Mouse (Mus musculus) forebrain, embryonic 14.5 days (tissue): ENCODE data around the gene Cdk5rap2. TPM values are rescaled to one million over a fixed set of nuclear protein-coding genes. Genes with fewer than 3 reads are reported as not detected.

Experiments
- ATAC-seq: fragments of 200-750 bp; cut with Nextera tagmentation; 2 replicates; pipeline ENCODE4 v1.8.0; 2017; ENCODE audit warnings: mild to moderate bottlenecking, moderate library complexity
- DNase-seq: peaks from one replicate; pipeline ENCODE4 v3.0.0-alpha.2; 2015; ENCODE audit warnings: low spot score
- H3K27ac ChIP-seq: fragments of 300-500 bp; sonication (generic); 2 replicates; pipeline ENCODE4 v1.5.1; 2014; ENCODE audit warnings: low read depth, mild to moderate bottlenecking, control low read depth, low read length, moderate library complexity
- H3K27me3 ChIP-seq: fragments of 300-500 bp; sonication (generic); replicated peaks from 2 replicates; pipeline ENCODE4 v1.6.1; 2014; ENCODE audit warnings: low read length, control low read depth, mixed read lengths; ENCODE audit not compliant: control insufficient read depth, insufficient read depth
- H3K36me3 ChIP-seq: fragments of 300-500 bp; sonication (generic); 2 replicates; pipeline ENCODE4 v1.6.1; 2014; ENCODE audit warnings: low read length, control low read depth; ENCODE audit not compliant: control insufficient read depth, insufficient read depth
- H3K4me1 ChIP-seq: fragments of 300-500 bp; sonication (generic); 2 replicates; pipeline ENCODE4 v1.6.1; 2014; ENCODE audit warnings: antibody characterized with exemption, low read length, control low read depth; ENCODE audit not compliant: control insufficient read depth, insufficient read depth
- H3K4me2 ChIP-seq: fragments of 300-500 bp; sonication (generic); 2 replicates; pipeline ENCODE4 v1.6.1; 2014; ENCODE audit warnings: mild to moderate bottlenecking, control low read depth, low read length
- H3K4me3 ChIP-seq: fragments of 300-500 bp; sonication (generic); 2 replicates; pipeline ENCODE4 v1.5.1; 2014; ENCODE audit warnings: low read depth, low read length, control low read depth
- H3K9ac ChIP-seq: fragments of 300-500 bp; sonication (generic); 2 replicates; pipeline ENCODE4 v1.6.1; 2014; ENCODE audit warnings: mild to moderate bottlenecking, low read length, control low read depth, moderate library complexity
- H3K9me3 ChIP-seq: fragments of 300-500 bp; sonication (generic); replicated peaks from 2 replicates; pipeline ENCODE4 v1.6.1; 2016; ENCODE audit warnings: low read length, control low read depth, mixed read lengths; ENCODE audit not compliant: control insufficient read depth
- WGBS: fragments of 180-500 bp; shearing (Covaris S2); extraction: QIAGEN DNeasy Blood & Tissue Kit; methylation state at CpG from one replicate; pipeline ENCODE4 v1.1.7; 2014; 5-methylcytosine and 5-hydroxymethylcytosine counted together
- polyA plus RNA-seq: library from polyadenylated mRNA; unstranded; fragments of >200 nt; fragmentation: Nextera tagmentation; extraction: Ambion mirVana; gene quantifications from 2 replicates; pipeline ENCODE4 v1.2.1, GENCODE M21; 2014

Gene Cdk5rap2
- 12.7 and 14.7 TPM in 2 replicates for polyA plus RNA-seq

GRCm38 (mm10) chr4:70409994-70410721, at the start of gene Cdk5rap2:
Cdk5rap2 (minus strand) TSS chr4:70410443.
- Histone ChIP-seq H3K36me3 (no peaks in the 10 kb centered on the region), H3K4me2 (peak within 1 kb of the TSS; percentile 67), H3K27me3 (no peaks in the 10 kb centered on the region), H3K4me3 (peak within 1 kb of the TSS; percentile 78), H3K4me1 (peaks cover 9% of the 10 kb centered on the region), H3K9me3 (no peaks in the 10 kb centered on the region), H3K9ac (peak within 1 kb of the TSS; percentile 90), H3K27ac (peak within 1 kb of the TSS; percentile 72)
- ATAC-seq (peak; percentile 98), DNase-seq (peak; percentile 99)
- under 1% methylated on average over 55 of the region's 55 CpGs for WGBS

GRCm38 (mm10) chr4:70452161-70452560, 41.9 kb upstream of the Cdk5rap2 start:
- H3K4me1 ChIP-seq: no peaks in the 10 kb centered on the region
- WGBS: 94% methylated on average over 3 of the region's 3 CpGs
- no peak for DNase-seq
- H3K4me3 ChIP-seq: no peak overlapping the region
- H3K27me3 ChIP-seq: no peaks in the 10 kb centered on the region
- H3K36me3 ChIP-seq: peaks cover 10% of the 10 kb centered on the region; the same call in 1 of the 2 replicates
- H3K4me2 ChIP-seq: no peak overlapping the region
- H3K27ac ChIP-seq: no peak overlapping the region; the same call in 1 of the 2 replicates
- no peak overlapping the region for H3K9ac ChIP-seq
- ATAC-seq: no peak
- H3K9me3 ChIP-seq: no peaks in the 10 kb centered on the region

- Histone ChIP-seq H3K27ac (no peak overlapping the region), H3K27me3 (no peaks in the 10 kb centered on the region), H3K4me1 (no peaks in the 10 kb centered on the region), H3K4me2 (no peak overlapping the region), H3K9me3 (no peaks in the 10 kb centered on the region), H3K4me3 (no peak overlapping the region), H3K36me3 (peaks cover 10% of the 10 kb centered on the region; the same call in 1 of the 2 replicates), H3K9ac (no peak overlapping the region)
- ATAC-seq (no peak), DNase-seq (peak; percentile 80)
- 0% methylated on average over 2 of the region's 2 CpGs for WGBS
Observed at GRCm38 (mm10) chr4:70451750-70452149, 41.5 kb upstream of the Cdk5rap2 start.

DNA sequence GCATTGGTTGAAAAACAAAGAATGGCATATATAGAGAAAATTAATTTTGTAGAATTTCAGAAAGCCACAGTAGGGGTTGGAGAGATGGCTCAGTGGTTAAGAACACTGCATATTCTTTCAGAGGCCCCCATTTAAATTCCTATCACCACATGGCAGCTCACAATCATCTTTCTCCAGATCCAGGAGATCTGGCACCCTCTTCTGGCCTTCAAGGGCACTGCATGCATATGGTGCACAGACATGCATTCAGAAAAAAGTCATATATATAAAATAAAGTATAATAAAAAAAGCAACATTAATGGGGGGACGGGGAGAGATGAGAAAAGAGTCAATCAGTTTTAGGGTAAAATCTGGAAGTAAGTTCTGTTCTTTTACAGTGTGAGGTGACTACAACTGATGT, 39.4 kb upstream of the Cdk5rap2 start:
- H3K4me1 ChIP-seq: no peaks in the 10 kb centered on the region
- no peak overlapping the region for H3K9ac ChIP-seq
- H3K36me3 ChIP-seq: peaks cover 10% of the 10 kb centered on the region; the same call in 1 of the 2 replicates
- no peak overlapping the region for H3K27ac ChIP-seq
- H3K9me3 ChIP-seq: no peaks in the 10 kb centered on the region
- H3K4me3 ChIP-seq: no peak overlapping the region
- no peak for ATAC-seq
- no peaks in the 10 kb centered on the region for H3K27me3 ChIP-seq
- no peak for DNase-seq
- 94% methylated on average over 1 of the region's 1 CpGs for WGBS
- H3K4me2 ChIP-seq: no peak overlapping the region

DNA sequence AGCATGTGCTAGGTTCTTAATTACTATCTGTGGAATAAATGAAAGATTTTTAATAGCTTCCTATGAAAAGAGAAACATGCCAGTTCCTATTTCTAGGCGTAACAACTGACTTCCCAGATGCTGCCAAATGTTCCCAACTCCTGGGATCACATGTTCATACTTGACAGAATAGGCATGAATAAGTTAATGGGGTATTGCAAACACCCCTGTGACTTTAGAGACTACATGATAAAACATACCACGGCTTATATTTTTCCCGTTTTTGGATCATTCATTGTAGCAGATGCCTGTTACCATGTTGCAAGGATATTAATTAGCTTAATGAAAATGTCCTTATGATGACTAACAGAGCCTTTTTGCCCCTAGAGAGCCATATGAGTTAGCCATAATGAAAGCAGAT, 36.5 kb upstream of the Cdk5rap2 start:
- no peak for ATAC-seq
- no peak overlapping the region for H3K9ac ChIP-seq

DNA sequence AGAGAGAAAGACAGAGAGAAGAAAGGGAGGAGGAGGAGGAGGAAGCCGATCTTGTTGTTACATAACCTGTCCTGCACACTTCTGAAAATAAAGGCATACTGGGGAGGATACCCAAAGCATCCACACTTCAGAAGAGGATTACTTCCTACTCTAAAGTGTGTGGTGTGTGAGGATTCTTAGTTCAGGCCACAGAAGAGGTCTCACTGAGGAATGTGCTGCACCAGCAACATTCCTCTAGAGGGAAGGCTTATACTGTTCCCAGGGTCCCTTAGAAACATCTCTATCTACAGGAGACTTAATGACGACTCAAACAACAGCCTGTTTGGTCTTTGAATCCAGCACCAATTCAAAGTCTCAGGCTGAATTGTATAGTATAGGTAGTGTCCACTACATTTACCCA, 10.0 kb upstream of the Cdk5rap2 start:
- H3K9me3 ChIP-seq: no peaks in the 10 kb centered on the region
- no peak overlapping the region for H3K4me3 ChIP-seq
- H3K9ac ChIP-seq: no peak overlapping the region
- no peak overlapping the region for H3K27ac ChIP-seq
- WGBS: 53% methylated on average over 2 of the region's 2 CpGs
- DNase-seq (no peak), ATAC-seq (no peak)
- no peaks in the 10 kb centered on the region for H3K36me3 ChIP-seq
- H3K4me1 ChIP-seq: no peaks in the 10 kb centered on the region
- H3K27me3 ChIP-seq: no peaks in the 10 kb centered on the region
- no peak overlapping the region for H3K4me2 ChIP-seq

More for the DNA sequence above, 36.5 kb upstream of the Cdk5rap2 start:
- Histone ChIP-seq H3K36me3 (no peaks in the 10 kb centered on the region), H3K4me2 (no peak overlapping the region), H3K27ac (no peak overlapping the region), H3K27me3 (no peaks in the 10 kb centered on the region), H3K4me1 (no peaks in the 10 kb centered on the region), H3K9me3 (no peaks in the 10 kb centered on the region), H3K4me3 (no peak overlapping the region)
- peak; percentile 15 for DNase-seq
- WGBS: 77% methylated on average over 3 of the region's 3 CpGs

DNA sequence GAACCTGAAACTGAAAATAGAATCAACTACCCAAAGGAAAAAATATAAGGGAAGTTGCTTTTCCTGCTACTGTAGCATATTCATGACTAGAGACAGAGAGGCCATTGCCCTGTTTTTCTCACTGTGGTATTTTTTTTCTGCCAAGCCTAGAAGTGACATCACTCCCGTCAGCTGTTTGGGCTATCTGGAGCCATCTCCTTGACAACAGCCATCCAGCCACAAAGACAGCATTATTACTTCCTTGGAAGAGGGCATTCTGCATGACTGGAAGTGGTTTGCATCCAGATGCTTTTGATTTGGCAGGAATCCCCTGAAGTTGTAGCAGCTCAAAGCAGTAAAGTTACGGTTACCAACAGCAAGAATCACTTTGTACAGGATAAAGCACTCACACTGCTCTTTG, 1.9 kb upstream of the Cdk5rap2 start:
- Histone ChIP-seq H3K9ac (no peak overlapping the region), H3K36me3 (no peaks in the 10 kb centered on the region), H3K4me3 (no peak overlapping the region), H3K27ac (no peak overlapping the region), H3K27me3 (no peaks in the 10 kb centered on the region), H3K4me1 (peaks cover 9% of the 10 kb centered on the region), H3K4me2 (no peak overlapping the region), H3K9me3 (no peaks in the 10 kb centered on the region)
- 30% methylated on average over 2 of the region's 2 CpGs for WGBS
- DNase-seq: peak; percentile 56
- no peak for ATAC-seq

DNA sequence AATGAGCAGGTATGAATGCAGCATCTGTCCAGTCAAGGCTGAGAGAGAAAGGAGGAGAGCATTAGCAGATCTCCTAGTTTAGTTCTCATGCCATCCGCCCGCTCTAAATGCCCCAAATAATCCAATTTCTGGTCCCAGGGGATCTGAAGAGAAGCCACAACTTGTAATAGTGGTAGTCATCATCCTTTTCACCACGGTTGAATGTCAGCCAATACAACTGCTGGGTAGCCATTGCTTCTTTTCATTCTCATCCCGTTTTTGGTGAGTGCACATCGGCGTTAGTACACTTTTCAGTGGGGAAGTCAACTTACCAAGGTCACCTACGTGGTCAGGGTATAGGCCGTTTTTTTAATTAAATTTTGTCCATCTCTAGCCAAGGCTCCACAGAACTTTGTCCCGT, 787 bp downstream of the Cdk5rap2 start:
- Histone ChIP-seq H3K9me3 (no peaks in the 10 kb centered on the region), H3K27me3 (no peaks in the 10 kb centered on the region), H3K4me3 (peak overlapping the region; percentile 78), H3K4me1 (peaks cover 9% of the 10 kb centered on the region), H3K36me3 (no peaks in the 10 kb centered on the region), H3K27ac (no peak overlapping the region), H3K4me2 (peak overlapping the region; percentile 67), H3K9ac (peak overlapping the region; percentile 90)
- peak; percentile 16 for DNase-seq
- no peak for ATAC-seq
- WGBS: 10% methylated on average over 9 of the region's 9 CpGs

DNA sequence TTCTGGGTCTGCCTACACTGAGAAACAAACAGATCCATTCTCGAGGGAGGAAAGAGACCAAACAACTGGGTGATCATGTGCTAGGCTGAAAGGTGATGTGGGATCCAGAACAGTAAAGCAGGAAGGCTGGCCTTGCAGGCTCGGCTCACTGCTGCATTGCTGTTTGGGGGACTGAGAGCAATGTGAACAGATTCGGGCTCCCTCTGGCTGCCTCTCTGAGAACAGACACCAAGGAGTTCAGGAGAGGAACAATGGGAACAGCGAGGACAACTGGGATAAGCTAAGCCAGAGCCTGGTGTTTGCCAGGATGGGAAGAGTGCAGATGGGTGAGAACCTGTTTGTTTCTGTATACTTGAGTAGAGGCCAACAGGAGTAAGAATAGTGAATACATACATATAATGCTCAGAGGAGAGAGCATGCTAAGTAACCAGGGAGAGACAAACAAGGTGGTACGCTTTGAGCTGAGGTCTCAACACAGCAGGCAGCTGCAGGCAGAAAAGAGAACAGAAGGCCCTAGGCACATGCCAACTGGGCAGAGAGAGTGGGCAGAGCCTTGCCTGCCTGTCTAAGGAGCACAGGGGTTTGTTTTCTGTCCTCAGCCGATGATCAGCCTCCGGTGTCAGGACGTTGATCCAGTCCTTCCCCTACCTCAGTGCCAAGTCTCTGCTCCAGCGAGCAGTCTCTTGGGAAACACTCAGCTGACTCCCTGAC, 8.0 kb downstream of the Cdk5rap2 start:
- H3K4me2 ChIP-seq: no peak overlapping the region
- DNase-seq (peak; percentile 82), ATAC-seq (peak; percentile 92)
- no peak overlapping the region for H3K4me3 ChIP-seq
- no peaks in the 10 kb centered on the region for H3K9me3 ChIP-seq
- no peaks in the 10 kb centered on the region for H3K27me3 ChIP-seq
- H3K9ac ChIP-seq: peak overlapping the region; percentile 9; the same call in 1 of the 2 replicates
- no peaks in the 10 kb centered on the region for H3K4me1 ChIP-seq
- peaks cover 40% of the 10 kb centered on the region for H3K36me3 ChIP-seq
- 52% methylated on average over 9 of the region's 9 CpGs for WGBS
- H3K27ac ChIP-seq: peak overlapping the region; percentile 59; the same call in 1 of the 2 replicates
